Mouse (Mus musculus): ENCODE measurements around the gene Olfr1204. TPM values are rescaled to one million over a fixed set of nuclear protein-coding genes. Genes with fewer than 3 reads are reported as not detected.

Olfr1204 gene
- polyA plus RNA-seq (2015; fragmentation: Nextera tagmentation; extraction: Ambion mirVana), result not detected in 2 replicates

GRCm38 (mm10) chr2:88848992-88849391 is at the start of gene Olfr1204:
Gene Olfr1204 (plus strand): TSS chr2:88849292.
- Histone ChIP-seq H3K36me3 (no peaks in the 10 kb centered on the region), H3K9ac (no peak within 1 kb of the TSS), H3K4me2 (no peak within 1 kb of the TSS), H3K4me3 (no peak within 1 kb of the TSS), H3K27ac (no peak within 1 kb of the TSS), H3K4me1 (no peaks in the 10 kb centered on the region), H3K27me3 (no peaks in the 10 kb centered on the region), H3K9me3 (no peaks in the 10 kb centered on the region; the same call in 1 of the 2 replicates)
- no peak for ATAC-seq (ENCODE audit: borderline replicate concordance, extremely low read depth, low FRiP score, low TSS enrichment)
- 86% methylated on average over 1 of the region's 1 CpGs for WGBS

- Histone ChIP-seq H3K27me3 (no peaks in the 10 kb centered on the region), H3K4me2 (no peak within 1 kb of the TSS), H3K4me3 (no peak within 1 kb of the TSS), H3K4me1 (no peaks in the 10 kb centered on the region), H3K36me3 (no peaks in the 10 kb centered on the region), H3K9me3 (no peaks in the 10 kb centered on the region), H3K9ac (no peak within 1 kb of the TSS), H3K27ac (no peak within 1 kb of the TSS)
- no peak for ATAC-seq (ENCODE audit: borderline replicate concordance, extremely low read depth, low FRiP score, low TSS enrichment)
- 73% methylated on average over 1 of the region's 1 CpGs for WGBS
Measured at GRCm38 (mm10) chr2:88814196-88814595, 34.9 kb upstream of the Olfr1204 start, which contains the start of gene Olfr1202. Gene Olfr1202 (plus strand): TSS chr2:88814496.

GRCm38 (mm10) chr2:88829437-88829836 is 19.7 kb upstream of the Olfr1204 start, which contains the start of gene Olfr1205:
Gene Olfr1205 (plus strand): TSS chr2:88829737.
- Histone ChIP-seq H3K4me1 (no peaks in the 10 kb centered on the region), H3K4me2 (no peak within 1 kb of the TSS), H3K27me3 (no peaks in the 10 kb centered on the region), H3K27ac (no peak within 1 kb of the TSS), H3K4me3 (no peak within 1 kb of the TSS), H3K9me3 (no peaks in the 10 kb centered on the region), H3K36me3 (no peaks in the 10 kb centered on the region), H3K9ac (no peak within 1 kb of the TSS)
- WGBS, result 76% methylated on average over 2 of the region's 2 CpGs
- no peak for ATAC-seq (ENCODE audit: borderline replicate concordance, extremely low read depth, low FRiP score, low TSS enrichment)

GRCm38 (mm10) chr2:88838477-88838876 is 10.6 kb upstream of the Olfr1204 start:
- no peak overlapping the region for H3K4me2 ChIP-seq

GRCm38 (mm10) chr2:88862931-88863330 is 13.8 kb downstream of the Olfr1204 start, which contains the start of gene Olfr1206:
Gene Olfr1206 (plus strand): TSS chr2:88863231.
- no peak within 1 kb of the TSS for H3K4me2 ChIP-seq
- H3K36me3 ChIP-seq, result no peaks in the 10 kb centered on the region

More at GRCm38 (mm10) chr2:88838477-88838876, 10.6 kb upstream of the Olfr1204 start:
- Histone ChIP-seq H3K4me1 (no peaks in the 10 kb centered on the region), H3K9me3 (no peaks in the 10 kb centered on the region), H3K36me3 (no peaks in the 10 kb centered on the region), H3K4me3 (no peak overlapping the region), H3K9ac (no peak overlapping the region), H3K27me3 (no peaks in the 10 kb centered on the region), H3K27ac (no peak overlapping the region)
- ATAC-seq (ENCODE audit: borderline replicate concordance, extremely low read depth, low FRiP score, low TSS enrichment), result no peak
- 33% methylated on average over 2 of the region's 2 CpGs for WGBS

GRCm38 (mm10) chr2:88902211-88902610 is 53.1 kb downstream of the Olfr1204 start, which contains the start of gene Olfr1208:
Gene Olfr1208 (minus strand): TSS chr2:88902311.
- Histone ChIP-seq H3K36me3 (no peaks in the 10 kb centered on the region), H3K27me3 (no peaks in the 10 kb centered on the region), H3K4me1 (no peaks in the 10 kb centered on the region), H3K4me3 (no peak within 1 kb of the TSS), H3K9me3 (no peaks in the 10 kb centered on the region), H3K9ac (no peak within 1 kb of the TSS), H3K4me2 (no peak within 1 kb of the TSS), H3K27ac (no peak within 1 kb of the TSS)
- ATAC-seq (ENCODE audit: borderline replicate concordance, extremely low read depth, low FRiP score, low TSS enrichment), result no peak

More at GRCm38 (mm10) chr2:88862931-88863330, 13.8 kb downstream of the Olfr1204 start, which contains the start of gene Olfr1206:
- Histone ChIP-seq H3K4me3 (no peak within 1 kb of the TSS), H3K4me1 (no peaks in the 10 kb centered on the region), H3K9me3 (no peaks in the 10 kb centered on the region), H3K9ac (no peak within 1 kb of the TSS), H3K27me3 (no peaks in the 10 kb centered on the region), H3K27ac (no peak within 1 kb of the TSS)
- no peak for ATAC-seq (ENCODE audit: borderline replicate concordance, extremely low read depth, low FRiP score, low TSS enrichment)
- 77% methylated on average over 2 of the region's 2 CpGs for WGBS

Other genes starting within 250 kb of the Olfr1204 start
- gene Olfr1191-ps1, start 208.8 kb upstream of the Olfr1204 start, polyA plus RNA-seq (2015; fragmentation: Nextera tagmentation; extraction: Ambion mirVana), result not detected in 2 replicates
- gene Olfr1192-ps1, start 200.8 kb upstream of the Olfr1204 start, polyA plus RNA-seq (2015; fragmentation: Nextera tagmentation; extraction: Ambion mirVana), result not detected in 2 replicates
- gene Olfr1193, start 173.7 kb upstream of the Olfr1204 start, polyA plus RNA-seq (2015; fragmentation: Nextera tagmentation; extraction: Ambion mirVana), result not detected in 2 replicates
- not detected in 2 replicates for gene Olfr1195, start 160.1 kb upstream of the Olfr1204 start, polyA plus RNA-seq (2015; fragmentation: Nextera tagmentation; extraction: Ambion mirVana)
- gene Olfr1196, start 144.7 kb upstream of the Olfr1204 start, polyA plus RNA-seq (2015; fragmentation: Nextera tagmentation; extraction: Ambion mirVana), result not detected in 2 replicates
- not detected in 2 replicates for gene Olfr1197, start 116.9 kb upstream of the Olfr1204 start, polyA plus RNA-seq (2015; fragmentation: Nextera tagmentation; extraction: Ambion mirVana)
- gene Olfr1198, start 97.9 kb upstream of the Olfr1204 start, polyA plus RNA-seq (2015; fragmentation: Nextera tagmentation; extraction: Ambion mirVana), result not detected in 2 replicates
- not detected in 2 replicates for gene Olfr1199, start 88.8 kb upstream of the Olfr1204 start, polyA plus RNA-seq (2015; fragmentation: Nextera tagmentation; extraction: Ambion mirVana)
- not detected in 2 replicates for gene Olfr1200, start 78.8 kb upstream of the Olfr1204 start, polyA plus RNA-seq (2015; fragmentation: Nextera tagmentation; extraction: Ambion mirVana)
- gene Olfr1201, start 56.3 kb upstream of the Olfr1204 start, polyA plus RNA-seq (2015; fragmentation: Nextera tagmentation; extraction: Ambion mirVana), result not detected in 2 replicates
- not detected in 2 replicates for gene Olfr1202, start 34.8 kb upstream of the Olfr1204 start, polyA plus RNA-seq (2015; fragmentation: Nextera tagmentation; extraction: Ambion mirVana)
- gene Olfr1205, start 19.6 kb upstream of the Olfr1204 start, polyA plus RNA-seq (2015; fragmentation: Nextera tagmentation; extraction: Ambion mirVana), result not detected in 2 replicates
- not detected in 2 replicates for gene Olfr1206, start 13.9 kb downstream of the Olfr1204 start, polyA plus RNA-seq (2015; fragmentation: Nextera tagmentation; extraction: Ambion mirVana)
- gene Olfr1208, start 53.0 kb downstream of the Olfr1204 start, polyA plus RNA-seq (2015; fragmentation: Nextera tagmentation; extraction: Ambion mirVana), result not detected in 2 replicates
- not detected in 2 replicates for gene Olfr1209, start 65.9 kb downstream of the Olfr1204 start, polyA plus RNA-seq (2015; fragmentation: Nextera tagmentation; extraction: Ambion mirVana)
- not detected in 2 replicates for gene Olfr1211, start 88.8 kb downstream of the Olfr1204 start, polyA plus RNA-seq (2015; fragmentation: Nextera tagmentation; extraction: Ambion mirVana)
- gene Olfr1212, start 104.7 kb downstream of the Olfr1204 start, polyA plus RNA-seq (2015; fragmentation: Nextera tagmentation; extraction: Ambion mirVana), result not detected in 2 replicates
- gene Gm13762, start 131.0 kb downstream of the Olfr1204 start, polyA plus RNA-seq (2015; fragmentation: Nextera tagmentation; extraction: Ambion mirVana), result not detected in 2 replicates
- gene Olfr1214, start 143.4 kb downstream of the Olfr1204 start, polyA plus RNA-seq (2015; fragmentation: Nextera tagmentation; extraction: Ambion mirVana), result not detected in 2 replicates
- gene Olfr1215, start 157.7 kb downstream of the Olfr1204 start, polyA plus RNA-seq (2015; fragmentation: Nextera tagmentation; extraction: Ambion mirVana), result not detected in 2 replicates
- gene Olfr1216, start 169.0 kb downstream of the Olfr1204 start, polyA plus RNA-seq (2015; fragmentation: Nextera tagmentation; extraction: Ambion mirVana), result not detected in 2 replicates
- gene Olfr1217, start 182.8 kb downstream of the Olfr1204 start, polyA plus RNA-seq (2015; fragmentation: Nextera tagmentation; extraction: Ambion mirVana), result not detected in 2 replicates
- not detected in 2 replicates for gene Olfr1218, start 211.9 kb downstream of the Olfr1204 start, polyA plus RNA-seq (2015; fragmentation: Nextera tagmentation; extraction: Ambion mirVana)
- not detected in 2 replicates for gene Olfr1219, start 234.2 kb downstream of the Olfr1204 start, polyA plus RNA-seq (2015; fragmentation: Nextera tagmentation; extraction: Ambion mirVana)

All from lung, embryonic 15.5 days (tissue).